In genomic region chr2:155018762-155019641, GRCm38 (mm10) we compare ENCODE assay signal across 8 mouse cellular contexts. TPM values are rescaled to one million over a fixed set of nuclear protein-coding genes. Genes with fewer than 3 reads are reported as not detected.
A peak's percentile ranks its signal among the peaks of the same experiment; 100 is the strongest.
DNase-seq lines count a peak whose midpoint lies in the region; ATAC-seq and TF ChIP-seq lines count a peak whose summit lies in the region.

No protein-coding gene starts in this region.

- peak overlapping the region; percentile 70 for H3K9ac ChIP-seq in embryonic facial prominence, embryonic 14.5 days (ENCODE audit: low read depth, low read length)
- peak overlapping the region; percentile 56 for H3K9ac ChIP-seq in midbrain, postnatal 0 days (replicated peaks; ENCODE audit: low read length, poor library complexity, severe bottlenecking)

- peak overlapping the region; percentile 90 for H3K27ac ChIP-seq in embryonic facial prominence, embryonic 14.5 days (replicated peaks; ENCODE audit: low read depth, low read length)
- H3K27ac ChIP-seq in kidney, adult 2 months (ENCODE audit: insufficient read depth, low read depth, low read length): 0 out of 2 replicates have a peak overlapping the region, but pooled peaks have one; percentile 9
- peak overlapping the region; percentile 75 for H3K27ac ChIP-seq in midbrain, postnatal 0 days (ENCODE audit: low read depth, low read length)

- no peak for TF ChIP-seq CTCF in kidney, adult 2 months (conservative IDR thresholded peaks at IDR 0.05; ENCODE audit: insufficient read depth, insufficient read length, low read depth, low read length)
- peak; percentile 44 for TF ChIP-seq CTCF in midbrain, postnatal 0 days (IDR thresholded peaks at IDR 0.05)

- no peaks in the 10 kb centered on the region; the same call in 1 of the 2 replicates for H3K4me1 ChIP-seq in embryonic facial prominence, embryonic 14.5 days (ENCODE audit: control insufficient read depth, insufficient read depth, low read length)
- H3K4me1 ChIP-seq in kidney, adult 2 months (ENCODE audit: control insufficient read depth, insufficient read depth, low read length): no peaks in the 10 kb centered on the region
- H3K4me1 ChIP-seq in midbrain, postnatal 0 days (ENCODE audit: insufficient read depth, low read length): no peaks in the 10 kb centered on the region

- H3K9me3 ChIP-seq in embryonic facial prominence, embryonic 14.5 days (ENCODE audit: control insufficient read depth, low read length): no peaks in the 10 kb centered on the region
- H3K9me3 ChIP-seq in midbrain, postnatal 0 days (ENCODE audit: low read length): no peaks in the 10 kb centered on the region

- peak overlapping the region; percentile 78 for H3K4me2 ChIP-seq in embryonic facial prominence, embryonic 14.5 days (ENCODE audit: low read depth, low read length)
- H3K4me2 ChIP-seq in midbrain, postnatal 0 days (ENCODE audit: low read depth, low read length, poor library complexity, severe bottlenecking): peak overlapping the region; percentile 94

- peak; percentile 97 for ATAC-seq in embryonic facial prominence, embryonic 14.5 days (ENCODE audit: low read depth)
- peak; percentile 82 for ATAC-seq in midbrain, postnatal 0 days (ENCODE audit: low FRiP score)

- no peaks in the 10 kb centered on the region for H3K36me3 ChIP-seq in embryonic facial prominence, embryonic 14.5 days (ENCODE audit: control insufficient read depth, insufficient read depth, low read length)
- H3K36me3 ChIP-seq in kidney, adult 2 months (ENCODE audit: control insufficient read depth, insufficient read depth, low read length): no peaks in the 10 kb centered on the region
- no peaks in the 10 kb centered on the region for H3K36me3 ChIP-seq in midbrain, postnatal 0 days (ENCODE audit: insufficient read depth, low read length)

- no peaks in the 10 kb centered on the region for H3K27me3 ChIP-seq in embryonic facial prominence, embryonic 14.5 days (replicated peaks; ENCODE audit: control insufficient read depth, insufficient read depth, low read length)
- no peaks in the 10 kb centered on the region for H3K27me3 ChIP-seq in kidney, adult 2 months (replicated peaks; ENCODE audit: control insufficient read depth, insufficient read depth, low read length)
- H3K27me3 ChIP-seq in midbrain, postnatal 0 days (ENCODE audit: insufficient read depth, low read length): no peaks in the 10 kb centered on the region

- H3K4me3 ChIP-seq in embryonic facial prominence, embryonic 14.5 days (ENCODE audit: low read depth, low read length): peak overlapping the region; percentile 50
- peak overlapping the region; percentile 60 for H3K4me3 ChIP-seq in kidney, adult 2 months (ENCODE audit: insufficient read depth, low read depth, low read length)
- peak overlapping the region; percentile 48 for H3K4me3 ChIP-seq in midbrain, postnatal 0 days (ENCODE audit: low read depth, low read length)

- 1% methylated on average over 38 of the region's 38 CpGs for WGBS in embryonic facial prominence, embryonic 14.5 days
- WGBS in kidney, adult 2 months: 1% methylated on average over 38 of the region's 38 CpGs
- under 1% methylated on average over 38 of the region's 38 CpGs for WGBS in midbrain, postnatal 0 days

- DNase-seq in left cerebral cortex, adult 18-20 months (ENCODE audit: low spot score in 2 of 2): peak; percentile 53 to 64
- DNase-seq in left cerebral cortex, adult 11 months (ENCODE audit: low spot score): no peak
- peak; percentile 93 for DNase-seq in embryonic facial prominence, embryonic 14.5 days (ENCODE audit: low spot score)
- DNase-seq in heart, adult 8-10 months (ENCODE audit: low spot score): peak; percentile 58
- peak; percentile 69 for DNase-seq in kidney, adult 2 months
- DNase-seq in liver: peak; percentile 69
- peak; percentile 80 for DNase-seq in midbrain, postnatal 0 days (ENCODE audit: low spot score)
- peak; percentile 33 to 49 for DNase-seq in spleen, postnatal 14 days (ENCODE audit: low spot score in 2 of 2)

- TF ChIP-seq POLR2A in kidney, adult 2 months (IDR thresholded peaks at IDR 0.05; ENCODE audit: low read depth, low read length): no peak

RNA-seq across cellular contexts. Expression of gene Gm14226, which starts 0.9 kb away (rescaled TPM):
- total RNA-seq in left cerebral cortex, adult 18-20 months (2021): under 1 TPM; 0.26 TPM
- polyA plus RNA-seq in embryonic facial prominence, embryonic 14.5 days (2014; fragmentation: Nextera tagmentation; extraction: Ambion mirVana): 2.9 and 3.1 TPM in 2 replicates
- under 1 TPM in 3 of 4 experiments, not detected in 1; 0.17 to 0.25 (median 0.22) TPM for total RNA-seq in heart, adult 8-10 months (2022)
- 0.76 and 0.89 TPM in 2 replicates for polyA plus RNA-seq in kidney, adult 2 months (2012; rRNA removed)
- total RNA-seq in midbrain, postnatal 0 days (2014; rRNA removed): not detected in 2 replicates
- polyA plus RNA-seq in midbrain, postnatal 0 days (2015; fragmentation: Nextera tagmentation; extraction: Ambion mirVana): 0.06 and 0.07 TPM in 2 replicates

RNA-seq across cellular contexts. Expression of gene Ahcy, which starts 55.3 kb away (rescaled TPM):
- total RNA-seq in left cerebral cortex, adult 18-20 months (2021): 10 to 100 TPM; 13.8 to 17.2 TPM
- polyA plus RNA-seq in embryonic facial prominence, embryonic 14.5 days (2014; fragmentation: Nextera tagmentation; extraction: Ambion mirVana): 63.4 and 70.1 TPM in 2 replicates
- 10 to 100 TPM; 13.0 to 14.9 (median 14.1) TPM for total RNA-seq in heart, adult 8-10 months (2022)
- polyA plus RNA-seq in kidney, adult 2 months (2012; rRNA removed): 250 and 263 TPM in 2 replicates
- total RNA-seq in midbrain, postnatal 0 days (2014; rRNA removed): 54.3 and 61.4 TPM in 2 replicates
- polyA plus RNA-seq in midbrain, postnatal 0 days (2015; fragmentation: Nextera tagmentation; extraction: Ambion mirVana): 28.5 and 33.3 TPM in 2 replicates

Comparison
In these comparisons a context has a peak if more than half of its experiments do, and no peak if none do; other contexts are left out.
1. H3K27ac ChIP-seq: peak in every context shown above with its lines; median percentile 90 in embryonic facial prominence, embryonic 14.5 days; 75 in midbrain, postnatal 0 days; 9 in kidney, adult 2 months.